Mouse (Mus musculus) limb, embryonic 10.5 days (tissue): ENCODE measurements at regions not wholly inside any gene's neighbourhood (a gene's known extent, or its start where the extent isn't known, plus 50 kb on each side); places are given as distances from the start of the nearest gene placed in this dataset.

ENCODE experiments used
- DNase-seq: peaks from one replicate; pipeline ENCODE4 v3.0.0-alpha.2; 2017; ENCODE audit warnings: low spot score
- H3K27ac ChIP-seq: fragments of 300-500 bp; sonication (generic); 2 replicates; pipeline ENCODE4 v1.5.1; 2016; ENCODE audit warnings: mild to moderate bottlenecking
- H3K27me3 ChIP-seq: fragments of 300-500 bp; sonication (generic); 2 replicates; pipeline ENCODE4 v1.6.1; 2016; ENCODE audit warnings: low read depth, mild to moderate bottlenecking; ENCODE audit not compliant: poor library complexity, severe bottlenecking
- H3K36me3 ChIP-seq: fragments of 300-500 bp; sonication (generic); 2 replicates; pipeline ENCODE4 v1.6.1; 2016; ENCODE audit warnings: mild to moderate bottlenecking, moderate library complexity
- H3K4me1 ChIP-seq: fragments of 300-500 bp; sonication (generic); 2 replicates; pipeline ENCODE4 v1.6.1; 2016
- H3K4me3 ChIP-seq: fragments of 300-500 bp; sonication (generic); 2 replicates; pipeline ENCODE4 v1.5.1; 2016; ENCODE audit warnings: mild to moderate bottlenecking, moderate library complexity
- H3K9me3 ChIP-seq: fragments of 300-500 bp; sonication (generic); replicated peaks from 2 replicates; pipeline ENCODE4 v1.6.1; 2016; ENCODE audit warnings: mild to moderate bottlenecking
- WGBS: fragments of 180-500 bp; shearing (Covaris S2); methylation state at CpG from one replicate; pipeline ENCODE4 v1.1.7; 2016; 5-methylcytosine and 5-hydroxymethylcytosine counted together

DNA sequence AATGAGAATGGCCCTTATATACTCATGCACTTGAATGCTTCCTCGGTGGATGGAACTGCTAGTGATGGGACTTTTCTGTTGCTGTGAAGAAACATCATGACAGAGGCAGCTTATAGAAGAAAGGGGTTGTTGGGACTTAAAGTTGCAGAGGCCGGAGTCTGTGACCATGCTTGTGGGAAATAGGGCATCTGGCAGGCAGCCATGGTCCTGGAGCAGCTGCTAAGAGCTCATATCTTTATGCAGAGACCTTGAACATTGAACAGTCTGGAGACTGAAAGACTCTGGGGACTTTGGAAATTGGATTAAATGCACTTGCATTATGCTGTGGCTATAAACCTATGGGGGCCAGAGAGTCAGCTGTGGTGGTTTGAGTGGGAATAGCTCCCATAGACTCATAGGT, 138.1 kb upstream of the Lef1 start:
- Histone ChIP-seq H3K4me3 (no peak overlapping the region), H3K27ac (no peak overlapping the region), H3K36me3 (no peaks in the 10 kb centered on the region), H3K27me3 (no peaks in the 10 kb centered on the region), H3K4me1 (peaks cover 12% of the 10 kb centered on the region), H3K9me3 (no peaks in the 10 kb centered on the region)
- no peak for DNase-seq
- 91% methylated on average over 2 of the region's 2 CpGs for WGBS

DNA sequence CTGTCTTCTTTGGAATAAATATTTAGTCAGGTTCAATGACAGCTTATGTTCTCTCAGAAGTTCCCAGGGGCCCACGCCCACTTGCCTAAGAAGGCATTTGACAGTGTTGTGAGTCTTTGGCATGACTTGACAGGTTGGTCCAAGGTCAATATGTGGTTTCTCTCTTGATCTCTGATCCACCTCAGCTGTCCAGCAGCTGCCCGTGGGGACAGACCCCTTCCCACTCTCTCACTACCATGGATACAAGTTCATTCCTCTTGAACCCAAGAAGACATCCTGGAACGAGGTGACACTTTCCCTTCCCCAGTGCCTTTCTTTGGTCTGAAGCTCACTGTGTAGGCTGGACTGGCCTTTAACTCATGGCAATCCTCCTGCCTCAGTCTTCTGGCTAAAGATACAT, 145.0 kb upstream of the Lef1 start:
- 88% methylated on average over 3 of the region's 3 CpGs for whole genome bisulfite sequencing
- Histone ChIP-seq H3K27me3 (peaks cover 12% of the 10 kb centered on the region), H3K4me1 (peaks cover 19% of the 10 kb centered on the region), H3K9me3 (no peaks in the 10 kb centered on the region), H3K36me3 (no peaks in the 10 kb centered on the region), H3K27ac (no peak overlapping the region), H3K4me3 (no peak overlapping the region)
- DNase-seq, result no peak

DNA sequence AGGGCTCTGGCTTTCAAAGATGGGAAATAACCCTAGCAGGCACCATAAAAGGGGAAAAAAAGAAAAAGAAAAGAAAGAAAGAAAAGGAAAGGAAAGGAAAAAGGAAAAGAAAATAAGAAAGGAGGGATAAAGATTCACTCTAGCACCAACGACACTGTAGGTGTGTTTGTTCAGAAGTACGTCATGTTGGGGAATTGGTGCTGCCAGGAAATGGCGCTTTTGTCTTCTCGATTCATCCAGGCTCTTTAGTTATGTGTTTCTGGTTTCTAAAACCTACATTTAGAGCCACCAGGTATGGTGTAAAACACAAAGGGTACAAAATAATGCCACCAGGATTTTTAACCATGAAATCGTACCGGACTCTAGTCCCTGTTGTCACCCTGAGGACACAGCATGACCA, 146.2 kb upstream of the Lef1 start:
- no peak for DNase-seq
- Histone ChIP-seq H3K4me3 (no peak overlapping the region), H3K36me3 (no peaks in the 10 kb centered on the region), H3K27me3 (peaks cover 12% of the 10 kb centered on the region), H3K9me3 (no peaks in the 10 kb centered on the region), H3K27ac (no peak overlapping the region), H3K4me1 (peaks cover 19% of the 10 kb centered on the region)
- WGBS, result 94% methylated on average over 6 of the region's 6 CpGs

DNA sequence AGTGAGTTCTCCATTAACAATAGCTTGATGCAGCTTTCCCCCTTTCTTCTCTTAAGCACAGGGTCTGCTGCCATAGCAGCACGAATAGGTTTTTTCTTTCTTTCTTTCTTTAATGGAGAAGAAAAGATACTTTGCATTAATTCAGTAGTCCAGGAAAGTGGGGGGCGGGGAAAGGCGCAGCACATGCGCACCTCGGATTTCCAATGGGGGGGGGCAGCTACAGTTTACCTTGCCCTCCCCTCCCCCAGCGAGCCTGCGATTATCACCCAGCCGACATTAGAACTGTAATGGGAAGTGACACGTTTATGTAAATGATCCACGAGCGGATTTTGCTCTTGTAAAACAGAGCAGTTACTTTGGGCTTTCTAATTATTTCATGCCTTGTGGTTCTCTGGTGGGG, 146.6 kb upstream of the Lef1 start:
- H3K27me3 ChIP-seq, result peaks cover 12% of the 10 kb centered on the region
- no peak for DNase-seq
- H3K36me3 ChIP-seq, result no peaks in the 10 kb centered on the region
- H3K9me3 ChIP-seq, result no peaks in the 10 kb centered on the region
- peaks cover 19% of the 10 kb centered on the region for H3K4me1 ChIP-seq
- no peak overlapping the region for H3K4me3 ChIP-seq
- H3K27ac ChIP-seq, result no peak overlapping the region
- 34% methylated on average over 11 of the region's 11 CpGs for WGBS

DNA sequence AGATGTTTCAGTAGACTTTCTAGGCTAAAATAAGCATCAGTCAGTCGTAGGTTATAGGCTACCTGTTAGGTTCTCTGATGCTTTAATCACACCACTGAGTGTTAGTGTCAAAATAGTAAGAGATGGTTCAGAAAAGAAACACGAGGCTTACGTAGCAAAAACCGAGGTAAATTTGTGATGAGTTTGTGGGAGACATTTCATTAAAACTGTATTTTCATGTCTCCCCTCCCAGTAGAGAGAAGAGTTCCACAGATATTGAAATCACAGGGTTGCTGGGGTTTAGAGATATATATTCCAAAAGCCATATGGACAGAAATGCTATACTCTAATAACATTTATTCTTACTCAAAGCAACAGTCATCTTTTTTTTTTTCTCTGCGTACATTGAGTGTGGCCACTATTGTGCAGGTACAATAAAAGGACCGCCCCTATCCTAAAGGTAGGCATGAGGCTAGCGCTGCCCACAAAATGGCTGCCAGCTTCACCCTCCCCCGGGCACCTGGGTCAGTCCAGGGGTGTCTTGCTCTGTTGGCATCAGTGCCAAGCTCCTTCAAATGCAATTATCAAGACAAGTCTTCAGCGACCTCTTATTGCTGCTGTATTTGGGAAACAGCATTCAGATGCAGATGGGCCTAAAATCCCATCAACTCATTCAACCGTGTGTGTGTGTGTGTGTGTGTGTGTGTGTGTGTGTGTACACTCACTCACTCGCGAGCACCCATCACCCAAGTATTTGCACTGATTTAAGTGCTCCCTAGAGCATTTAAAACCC, 147.4 kb upstream of the Lef1 start:
- H3K36me3 ChIP-seq, result no peaks in the 10 kb centered on the region
- no peak overlapping the region for H3K27ac ChIP-seq
- H3K4me1 ChIP-seq, result peaks cover 19% of the 10 kb centered on the region
- peaks cover 12% of the 10 kb centered on the region for H3K27me3 ChIP-seq
- 74% methylated on average over 12 of the region's 12 CpGs for WGBS
- no peaks in the 10 kb centered on the region for H3K9me3 ChIP-seq
- no peak overlapping the region for H3K4me3 ChIP-seq
- no peak for DNase-seq

DNA sequence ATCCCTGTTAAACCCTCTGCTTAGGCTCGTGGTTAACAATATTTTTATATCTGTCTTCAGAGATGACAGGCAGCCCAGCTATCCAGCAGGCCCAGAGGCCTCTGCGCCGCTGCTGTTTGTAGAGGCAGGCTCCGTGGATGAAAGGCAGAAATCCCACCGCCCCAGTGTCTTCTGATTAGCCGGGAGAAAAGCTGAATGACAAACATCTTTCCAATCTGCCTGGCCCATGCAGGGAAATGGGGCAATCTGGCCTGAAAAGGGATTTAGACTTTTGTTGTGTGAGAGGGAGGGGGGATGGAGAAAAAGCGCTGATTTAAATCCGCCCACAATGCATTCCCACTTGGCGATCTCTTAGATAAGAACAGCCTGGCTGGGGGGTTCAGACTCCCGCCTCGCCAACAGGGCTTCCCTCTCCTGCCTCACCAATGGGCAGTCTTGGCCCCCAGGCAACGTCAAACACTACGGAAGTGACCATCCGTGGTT, 148.1 kb upstream of the Lef1 start:
- peaks cover 12% of the 10 kb centered on the region for H3K27me3 ChIP-seq
- peak overlapping the region; percentile 15; the same call in 1 of the 2 replicates for H3K4me3 ChIP-seq
- H3K4me1 ChIP-seq, result peaks cover 22% of the 10 kb centered on the region
- no peaks in the 10 kb centered on the region for H3K36me3 ChIP-seq
- 22% methylated on average over 14 of the region's 14 CpGs for WGBS
- H3K9me3 ChIP-seq, result no peaks in the 10 kb centered on the region
- peak overlapping the region; percentile 42; the same call in 1 of the 2 replicates for H3K27ac ChIP-seq
- DNase-seq, result no peak

DNA sequence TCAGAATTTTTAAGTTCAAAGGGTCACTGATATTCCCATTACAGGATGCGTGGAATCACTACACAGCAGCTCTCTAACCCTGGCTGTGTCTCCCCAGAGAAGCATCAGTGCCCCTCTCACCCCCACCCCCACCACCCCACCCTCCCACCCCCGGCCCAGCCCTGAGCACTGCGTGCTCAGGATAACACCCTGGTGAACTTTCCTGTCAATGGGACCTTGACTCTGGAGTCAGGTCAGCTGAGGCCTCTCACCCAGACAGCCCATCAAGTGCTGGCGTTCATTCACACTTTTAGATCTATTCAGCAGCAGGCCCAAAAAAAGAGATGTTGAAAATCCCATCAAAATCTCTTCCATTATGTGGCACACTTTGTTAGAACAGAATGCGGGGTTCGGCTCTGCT, 148.6 kb upstream of the Lef1 start:
- Histone ChIP-seq H3K36me3 (no peaks in the 10 kb centered on the region), H3K4me1 (peaks cover 24% of the 10 kb centered on the region), H3K4me3 (no peak overlapping the region), H3K27me3 (peaks cover 12% of the 10 kb centered on the region), H3K9me3 (no peaks in the 10 kb centered on the region), H3K27ac (no peak overlapping the region)
- 57% methylated on average over 6 of the region's 6 CpGs for WGBS
- no peak for DNase-seq

DNA sequence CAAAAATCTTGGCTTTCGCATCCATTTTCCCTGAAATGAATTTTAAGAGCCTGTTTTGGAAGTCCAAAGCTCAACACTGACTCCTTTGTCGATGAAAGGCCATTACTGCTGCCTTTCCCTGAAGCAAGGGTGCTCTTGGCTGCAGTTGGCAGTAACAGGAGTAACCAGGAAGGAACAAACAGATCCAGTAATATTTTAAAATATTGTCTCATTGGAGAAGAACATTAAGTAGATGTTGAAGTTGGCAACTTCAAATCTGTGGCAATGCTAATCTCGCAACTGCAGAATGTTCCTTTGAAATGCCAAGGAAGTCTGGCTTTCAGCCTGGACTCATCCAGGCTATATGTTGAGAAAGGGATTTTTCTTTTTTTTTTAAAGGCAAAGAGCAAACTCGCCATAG, 154.3 kb upstream of the Lef1 start:
- H3K27ac ChIP-seq, result no peak overlapping the region
- no peak overlapping the region for H3K4me3 ChIP-seq
- H3K36me3 ChIP-seq, result no peaks in the 10 kb centered on the region
- DNase-seq, result no peak
- 0 out of 2 replicates have a peak, but pooled peaks cover 5% of the 10 kb centered on the region for H3K4me1 ChIP-seq
- WGBS, result 87% methylated on average over 4 of the region's 4 CpGs
- no peaks in the 10 kb centered on the region for H3K27me3 ChIP-seq
- no peaks in the 10 kb centered on the region for H3K9me3 ChIP-seq

DNA sequence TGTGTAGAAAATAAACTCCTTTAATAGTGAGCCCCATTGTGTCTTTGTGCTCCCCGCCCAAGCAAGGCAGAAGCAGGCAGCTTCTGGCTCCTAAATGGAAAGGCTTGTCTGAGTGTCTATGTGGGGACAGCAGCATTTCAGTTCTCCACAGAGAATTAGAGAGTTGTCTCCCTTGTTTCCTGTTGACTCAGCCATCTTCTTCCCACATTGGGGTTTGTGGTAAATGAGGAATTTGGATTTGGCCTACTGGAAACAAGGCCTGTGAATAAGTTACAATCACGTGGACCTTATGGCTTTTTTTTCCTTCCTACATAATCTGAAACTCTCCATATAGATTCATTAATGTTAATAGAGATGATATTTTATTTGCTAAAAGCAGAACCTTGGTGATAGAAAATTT, 158.9 kb upstream of the Lef1 start:
- Histone ChIP-seq H3K4me3 (no peak overlapping the region), H3K4me1 (peaks cover 6% of the 10 kb centered on the region), H3K27me3 (no peaks in the 10 kb centered on the region; the same call in 1 of the 2 replicates), H3K27ac (no peak overlapping the region), H3K36me3 (no peaks in the 10 kb centered on the region), H3K9me3 (no peaks in the 10 kb centered on the region)
- DNase-seq, result no peak
- WGBS, result 83% methylated on average over 2 of the region's 2 CpGs

DNA sequence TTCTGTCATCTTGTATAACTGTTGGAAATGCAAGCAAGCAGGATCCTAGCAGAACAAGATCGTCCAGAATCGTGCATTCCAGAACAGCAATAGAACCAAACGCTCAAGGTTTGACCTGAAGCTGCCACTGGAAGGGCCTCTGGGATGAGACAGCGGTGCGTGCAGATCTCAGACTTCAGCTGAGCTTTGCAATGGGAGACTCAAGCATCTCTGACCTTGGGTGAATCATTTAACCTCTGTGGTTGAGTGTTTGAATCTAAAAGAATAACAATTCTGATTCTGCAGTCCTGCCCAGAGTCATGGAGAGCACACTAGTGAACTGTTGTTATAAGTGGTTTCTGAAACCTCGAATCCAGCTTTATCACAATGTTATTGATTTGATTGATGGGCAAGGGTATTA, 159.4 kb upstream of the Lef1 start:
- no peaks in the 10 kb centered on the region for H3K36me3 ChIP-seq
- peaks cover 11% of the 10 kb centered on the region for H3K4me1 ChIP-seq
- DNase-seq, result no peak
- no peak overlapping the region for H3K4me3 ChIP-seq
- H3K27me3 ChIP-seq, result no peaks in the 10 kb centered on the region; the same call in 1 of the 2 replicates
- 89% methylated on average over 6 of the region's 6 CpGs for WGBS
- H3K9me3 ChIP-seq, result no peaks in the 10 kb centered on the region
- H3K27ac ChIP-seq, result no peak overlapping the region

DNA sequence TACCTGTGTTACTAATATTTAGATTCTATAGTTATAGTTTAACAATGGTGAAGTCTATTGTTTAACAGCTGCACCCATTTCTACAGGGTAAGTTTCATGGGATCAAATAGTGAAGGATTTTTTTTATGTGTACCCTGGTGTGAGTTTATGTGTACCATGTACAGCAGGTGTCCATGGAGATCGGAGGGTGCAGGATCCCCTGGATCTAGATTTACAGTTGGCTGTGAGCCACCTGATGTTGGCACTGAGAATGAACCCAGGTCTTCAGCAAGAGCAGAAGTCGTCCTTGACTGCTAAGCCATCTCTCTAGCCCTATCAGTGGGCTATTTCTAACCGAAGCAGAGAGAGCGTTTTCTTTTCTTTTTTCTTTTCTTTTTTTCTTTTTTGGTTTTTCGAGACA, 162.4 kb upstream of the Lef1 start:
- WGBS, result 95% methylated on average over 5 of the region's 5 CpGs
- no peaks in the 10 kb centered on the region; the same call in 1 of the 2 replicates for H3K27me3 ChIP-seq
- H3K4me3 ChIP-seq, result no peak overlapping the region
- peaks cover 28% of the 10 kb centered on the region for H3K4me1 ChIP-seq
- no peaks in the 10 kb centered on the region for H3K36me3 ChIP-seq
- H3K9me3 ChIP-seq, result no peaks in the 10 kb centered on the region
- no peak overlapping the region for H3K27ac ChIP-seq
- DNase-seq, result no peak

DNA sequence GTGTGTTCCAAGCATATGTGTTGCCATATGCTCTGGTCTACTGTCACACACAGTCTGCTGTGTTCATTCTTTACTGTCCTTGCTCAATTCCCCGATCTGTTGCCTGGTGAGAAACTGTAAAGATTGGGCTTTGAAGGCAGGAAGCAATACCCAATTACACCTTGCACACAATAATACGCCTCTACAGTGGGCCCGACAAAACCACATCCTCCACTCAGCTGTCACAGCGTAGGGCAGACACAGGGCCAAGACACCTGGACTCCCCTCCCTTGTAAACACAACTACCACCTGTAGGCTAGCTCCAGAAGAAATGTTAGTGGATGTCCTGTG, 163.0 kb upstream of the Lef1 start:
- 86% methylated on average over 4 of the region's 4 CpGs for WGBS
- DNase-seq, result no peak
- H3K4me1 ChIP-seq, result peaks cover 31% of the 10 kb centered on the region
- H3K27me3 ChIP-seq, result no peaks in the 10 kb centered on the region; the same call in 1 of the 2 replicates
- H3K9me3 ChIP-seq, result no peaks in the 10 kb centered on the region
- H3K36me3 ChIP-seq, result no peaks in the 10 kb centered on the region
- no peak overlapping the region for H3K4me3 ChIP-seq
- H3K27ac ChIP-seq, result no peak overlapping the region

DNA sequence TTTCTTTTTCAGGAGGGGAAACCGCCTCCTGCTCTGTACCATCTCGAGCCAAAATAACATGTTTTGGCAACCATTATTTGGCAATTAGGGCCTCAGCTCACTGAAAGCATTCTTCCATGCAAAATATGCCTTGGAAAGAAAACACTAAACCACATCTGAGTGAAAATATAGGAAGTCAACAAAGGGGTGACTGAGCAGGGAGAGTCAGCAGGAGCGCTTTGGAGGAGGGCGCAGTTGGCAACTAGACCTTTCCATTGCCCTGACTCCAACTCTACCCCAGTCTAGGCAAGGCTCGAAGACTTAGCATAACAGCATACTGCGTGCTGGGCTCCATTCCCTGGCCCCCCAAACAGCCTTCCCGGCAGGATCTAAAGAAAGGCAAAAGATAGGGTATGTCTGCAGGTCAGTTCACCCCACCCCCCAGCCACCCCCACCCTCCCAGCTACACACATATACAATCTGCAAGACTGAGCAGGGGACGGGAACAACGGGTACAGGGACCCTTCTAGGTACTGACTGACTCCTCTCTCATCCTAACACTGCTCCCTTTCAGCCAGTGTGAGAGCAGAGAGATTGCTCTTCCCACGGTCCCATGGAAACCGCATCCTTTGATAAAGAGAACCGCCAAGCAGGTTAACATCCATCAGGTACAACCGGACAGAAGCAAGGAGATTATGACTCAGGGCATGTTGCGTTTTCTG, 163.5 kb upstream of the Lef1 start:
- DNase-seq, result no peak
- peaks cover 31% of the 10 kb centered on the region for H3K4me1 ChIP-seq
- H3K4me3 ChIP-seq, result peak overlapping the region; percentile 54
- WGBS, result 77% methylated on average over 14 of the region's 14 CpGs
- H3K27ac ChIP-seq, result peak overlapping the region; percentile 91
- H3K36me3 ChIP-seq, result no peaks in the 10 kb centered on the region
- no peaks in the 10 kb centered on the region; the same call in 1 of the 2 replicates for H3K27me3 ChIP-seq
- no peaks in the 10 kb centered on the region for H3K9me3 ChIP-seq
